Mouse (Mus musculus) cerebral cortex, adult 2 months (tissue): ENCODE data around the gene Borcs8.

Experiments used
- WGBS: fragments of 180-500 bp; shearing (Covaris S2); methylation state at CpG from one replicate; pipeline ENCODE4 v1.1.7; 2018; 5-methylcytosine and 5-hydroxymethylcytosine counted together

Borcs8 gene

DNA sequence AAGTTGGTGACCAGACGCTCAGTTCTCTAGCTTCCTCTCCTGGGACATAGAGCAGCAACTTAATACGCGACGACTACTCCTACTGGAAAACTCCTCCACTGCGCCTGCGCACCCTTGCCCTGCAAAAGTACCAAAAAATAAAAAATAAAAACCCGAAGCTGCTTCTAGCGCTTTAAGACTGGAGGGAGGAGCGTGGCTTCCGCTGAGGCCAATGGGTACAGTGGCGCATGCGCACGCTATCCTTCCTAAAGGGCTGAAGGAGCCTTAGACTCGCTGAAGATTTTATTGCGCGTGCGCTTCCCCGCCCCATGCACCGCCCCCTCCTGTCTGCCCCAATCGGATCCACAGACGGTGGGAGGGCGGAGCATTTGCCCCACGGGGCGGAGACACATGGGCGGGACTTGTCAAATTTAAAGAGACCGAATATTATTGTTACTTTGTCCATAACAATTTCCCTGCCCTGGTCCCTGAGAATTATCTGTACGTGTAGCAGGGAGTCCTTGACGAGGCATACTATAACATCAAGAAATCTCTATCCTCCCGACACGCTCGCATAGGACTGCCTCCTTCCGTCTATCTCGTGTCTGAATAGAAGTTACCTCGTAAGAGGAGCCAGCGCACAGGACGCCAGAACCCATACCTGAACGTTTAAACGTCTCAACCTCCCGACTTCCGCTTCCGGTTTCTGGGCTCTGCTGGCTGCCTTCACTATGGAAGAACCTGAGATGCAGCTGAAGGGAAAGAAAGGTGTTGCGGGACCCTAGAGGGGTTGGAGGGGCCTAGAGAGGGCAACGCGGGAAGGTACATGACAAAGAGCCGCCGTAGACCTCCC lies at the start of gene Borcs8, which contains the start of the genes Rfxank and Mef2b:
TSS of gene Borcs8 (plus strand) at position 474 of the 832 bp plus-strand sequence.
TSS of gene Rfxank (minus strand) at position 129 of the 832 bp plus-strand sequence.
TSS of gene Mef2b (plus strand) at position 686 of the 832 bp plus-strand sequence.
- under 1% methylated on average over 46 of the region's 46 CpGs for WGBS

DNA sequence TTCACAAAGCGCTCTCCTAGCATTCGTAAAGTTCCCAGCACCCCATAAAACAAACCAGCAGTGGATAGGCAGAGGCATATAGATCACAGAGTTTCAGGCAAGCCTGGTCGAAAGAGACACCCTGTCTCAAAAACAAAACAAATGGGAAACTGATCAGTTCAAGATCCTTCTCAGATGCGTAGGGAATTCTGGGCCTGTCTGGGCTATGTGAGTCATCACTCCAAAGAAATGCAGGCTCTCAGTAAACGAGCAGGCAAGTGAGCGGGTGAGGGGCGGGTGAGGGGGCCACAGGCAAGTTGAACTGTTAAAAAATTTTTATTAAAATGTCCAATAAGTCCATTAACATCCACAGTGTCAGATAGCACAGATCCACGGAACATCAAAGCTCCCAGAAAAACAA lies 46.5 kb upstream of the Borcs8 start:
- WGBS = 53% methylated on average over 8 of the region's 8 CpGs

DNA sequence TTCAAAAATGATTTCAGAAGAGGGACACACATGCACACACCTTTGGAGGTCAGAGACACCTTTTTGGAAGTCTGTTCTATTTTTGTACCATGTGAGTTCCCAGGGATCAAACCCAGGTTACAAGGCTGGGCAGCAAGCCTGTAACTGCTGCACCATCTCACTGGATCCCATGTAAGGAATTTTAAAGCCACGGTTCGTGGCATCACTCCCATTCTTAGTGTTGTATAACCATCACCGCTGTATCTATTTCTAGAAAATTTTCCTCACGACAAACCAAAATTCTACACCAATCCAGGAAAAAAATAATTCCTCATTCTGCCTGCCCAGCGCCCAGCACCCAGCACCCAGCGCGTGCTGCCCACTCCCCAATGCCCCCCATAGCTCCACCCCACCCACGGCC lies 40.0 kb upstream of the Borcs8 start:
- WGBS = 33% methylated on average over 8 of the region's 8 CpGs

DNA sequence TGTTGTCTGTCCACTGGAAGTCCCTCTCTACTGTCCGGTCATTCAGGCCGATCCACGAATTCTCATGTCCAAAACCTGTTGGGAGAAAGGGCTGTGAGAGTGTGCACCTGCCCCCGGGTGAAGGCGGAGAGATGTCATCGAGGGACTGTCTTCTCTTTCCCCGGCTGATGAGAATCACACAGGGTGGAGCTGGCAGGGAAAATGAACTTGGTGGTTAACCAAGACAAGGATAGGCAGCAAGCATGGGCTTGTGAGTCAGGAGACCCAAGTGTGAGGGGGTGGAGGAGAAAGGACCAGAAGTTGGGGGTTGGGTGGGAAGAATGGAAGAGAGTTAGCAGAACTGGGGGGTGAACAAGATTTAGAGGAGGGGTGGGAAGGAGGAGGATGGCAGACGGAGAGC lies 39.1 kb upstream of the Borcs8 start:
- WGBS = 60% methylated on average over 8 of the region's 8 CpGs

- WGBS = 12% methylated on average over 6 of the region's 6 CpGs
Measured at GRCm38 (mm10) chr8:70104506-70104905, 34.8 kb upstream of the Borcs8 start.

- WGBS = 25% methylated on average over 7 of the region's 7 CpGs
Measured at GRCm38 (mm10) chr8:70104922-70105321, 34.4 kb upstream of the Borcs8 start.

DNA sequence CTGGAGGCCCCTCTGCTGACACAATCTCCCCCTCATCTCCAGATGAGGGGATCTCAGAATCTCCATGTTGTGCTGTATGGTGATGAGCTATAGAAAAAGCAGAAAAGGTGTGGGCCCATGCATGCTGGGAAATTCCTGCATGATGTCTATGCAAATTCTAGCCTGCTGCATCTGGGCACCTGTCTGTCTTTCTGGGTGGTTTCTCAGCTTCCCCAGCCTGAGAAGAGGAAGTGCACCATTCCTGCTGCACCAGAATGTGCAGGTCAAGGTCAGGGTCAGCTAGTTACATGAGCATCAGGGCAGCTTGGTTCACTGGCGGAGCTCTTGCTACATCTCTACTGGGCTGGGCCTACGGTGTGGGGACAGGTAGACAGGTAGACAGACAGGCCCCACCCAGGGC lies 28.8 kb upstream of the Borcs8 start:
- 95% methylated on average over 2 of the region's 2 CpGs for whole genome bisulfite sequencing

GRCm38 (mm10) chr8:70111192-70111795 lies 28.0 kb upstream of the Borcs8 start:
- whole genome bisulfite sequencing = 69% methylated on average over 23 of the region's 23 CpGs

- WGBS = 27% methylated on average over 43 of the region's 43 CpGs
Measured at GRCm38 (mm10) chr8:70112401-70113016, 26.8 kb upstream of the Borcs8 start.

GRCm38 (mm10) chr8:70114488-70114887 lies 24.8 kb upstream of the Borcs8 start:
- WGBS = 29% methylated on average over 6 of the region's 6 CpGs

GRCm38 (mm10) chr8:70114892-70115291 lies 24.4 kb upstream of the Borcs8 start:
- 58% methylated on average over 13 of the region's 13 CpGs for WGBS

DNA sequence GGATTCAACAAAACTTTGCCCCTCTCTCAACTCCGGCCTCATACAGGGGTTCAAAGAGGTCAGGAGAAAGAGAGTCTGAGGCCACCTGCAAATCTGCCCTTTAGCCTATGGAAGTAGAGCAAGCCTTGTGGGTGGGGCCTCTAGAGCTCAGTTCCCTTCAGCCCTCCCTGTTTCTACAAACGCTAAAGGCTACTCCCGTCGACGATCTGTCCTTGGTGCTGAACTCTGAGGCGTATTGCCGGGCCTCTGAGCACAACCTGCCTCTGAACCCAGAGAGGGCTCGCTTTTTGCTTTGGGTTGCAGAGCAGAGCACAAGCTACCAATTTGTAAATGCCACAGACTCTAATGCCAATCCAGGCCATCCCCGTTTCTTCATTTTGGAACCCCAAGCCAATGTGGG lies 21.7 kb upstream of the Borcs8 start:
- 19% methylated on average over 9 of the region's 9 CpGs for WGBS

DNA sequence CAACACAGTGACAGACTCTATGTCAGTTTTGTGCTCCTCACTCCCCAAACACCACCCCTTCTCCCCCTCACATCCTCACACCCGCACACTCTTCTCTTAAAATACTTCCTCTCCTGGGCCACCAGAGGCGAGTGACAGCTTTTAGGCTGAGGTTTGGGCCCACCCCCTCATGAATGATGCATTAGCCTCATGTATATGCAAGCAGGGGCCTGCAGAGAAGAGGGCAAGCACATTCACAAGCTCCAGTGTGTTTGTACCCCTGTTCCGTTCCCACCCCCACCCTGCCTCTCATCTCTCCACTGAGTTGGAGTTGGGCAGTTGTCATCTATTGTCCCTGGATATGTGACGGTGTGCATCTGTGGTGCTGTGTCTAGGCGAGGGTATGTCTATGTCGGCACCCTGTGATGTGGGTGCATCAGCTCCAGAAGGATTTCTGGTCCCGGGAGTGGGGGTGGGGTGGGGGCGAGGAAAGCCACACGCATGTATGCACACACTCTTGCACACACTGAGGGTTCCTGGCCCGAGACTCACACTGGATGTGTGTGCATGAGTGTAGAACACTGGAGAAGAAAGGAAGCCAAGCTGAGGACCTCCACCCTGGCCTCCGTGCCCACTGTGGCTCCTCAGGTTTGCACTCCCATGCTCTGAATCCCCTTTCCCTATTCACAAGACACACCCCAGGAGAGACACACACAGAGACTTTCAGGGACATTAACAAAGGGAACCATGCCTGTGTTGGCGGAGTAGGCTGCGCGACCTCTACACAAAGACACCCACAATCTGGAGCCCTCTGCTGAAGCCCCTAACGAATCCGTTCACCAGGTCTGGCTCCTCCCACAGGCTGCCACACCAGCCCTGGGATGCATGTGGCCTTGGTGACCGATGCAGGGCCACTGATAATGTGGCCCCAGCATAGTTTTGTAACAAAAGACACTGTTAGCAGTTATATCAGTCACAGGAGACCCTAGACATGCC lies 20.3 kb upstream of the Borcs8 start:
- WGBS = 4% methylated on average over 17 of the region's 17 CpGs

- under 1% methylated on average over 19 of the region's 19 CpGs for WGBS
Measured at GRCm38 (mm10) chr8:70120667-70121066, 18.6 kb upstream of the Borcs8 start, which contains the start of gene Ncan. Gene Ncan, minus strand, starts transcription at chr8:70120873.

- WGBS = 67% methylated on average over 2 of the region's 2 CpGs
Measured at GRCm38 (mm10) chr8:70122863-70123262, 16.4 kb upstream of the Borcs8 start.

- WGBS = 51% methylated on average over 8 of the region's 8 CpGs
Measured at GRCm38 (mm10) chr8:70124992-70125391, 14.3 kb upstream of the Borcs8 start.

DNA sequence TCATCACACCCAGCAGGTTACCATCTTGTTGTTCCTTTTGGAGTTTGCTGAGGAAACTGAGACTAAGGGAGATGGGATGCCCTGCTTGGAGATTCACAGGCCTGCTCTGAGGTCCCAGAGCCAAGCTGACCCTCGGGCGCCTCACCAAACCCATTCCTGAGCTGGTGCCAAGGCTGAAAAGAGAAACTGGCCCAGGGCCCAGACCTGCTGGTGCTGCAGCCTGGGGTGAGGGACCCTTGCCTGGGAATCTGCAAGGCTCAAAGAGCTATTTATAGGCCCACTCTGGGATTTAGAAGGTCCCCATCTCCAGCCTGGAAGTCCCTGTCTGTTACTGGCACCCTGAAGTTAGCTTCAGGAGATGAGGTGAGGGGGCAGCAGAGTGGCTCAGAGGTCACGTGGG lies 10.9 kb upstream of the Borcs8 start:
- WGBS = 50% methylated on average over 3 of the region's 3 CpGs

GRCm38 (mm10) chr8:70129309-70129952 lies 9.9 kb upstream of the Borcs8 start:
- WGBS = 39% methylated on average over 9 of the region's 9 CpGs

GRCm38 (mm10) chr8:70130066-70130465 lies 9.2 kb upstream of the Borcs8 start:
- 70% methylated on average over 3 of the region's 3 CpGs for whole genome bisulfite sequencing

DNA sequence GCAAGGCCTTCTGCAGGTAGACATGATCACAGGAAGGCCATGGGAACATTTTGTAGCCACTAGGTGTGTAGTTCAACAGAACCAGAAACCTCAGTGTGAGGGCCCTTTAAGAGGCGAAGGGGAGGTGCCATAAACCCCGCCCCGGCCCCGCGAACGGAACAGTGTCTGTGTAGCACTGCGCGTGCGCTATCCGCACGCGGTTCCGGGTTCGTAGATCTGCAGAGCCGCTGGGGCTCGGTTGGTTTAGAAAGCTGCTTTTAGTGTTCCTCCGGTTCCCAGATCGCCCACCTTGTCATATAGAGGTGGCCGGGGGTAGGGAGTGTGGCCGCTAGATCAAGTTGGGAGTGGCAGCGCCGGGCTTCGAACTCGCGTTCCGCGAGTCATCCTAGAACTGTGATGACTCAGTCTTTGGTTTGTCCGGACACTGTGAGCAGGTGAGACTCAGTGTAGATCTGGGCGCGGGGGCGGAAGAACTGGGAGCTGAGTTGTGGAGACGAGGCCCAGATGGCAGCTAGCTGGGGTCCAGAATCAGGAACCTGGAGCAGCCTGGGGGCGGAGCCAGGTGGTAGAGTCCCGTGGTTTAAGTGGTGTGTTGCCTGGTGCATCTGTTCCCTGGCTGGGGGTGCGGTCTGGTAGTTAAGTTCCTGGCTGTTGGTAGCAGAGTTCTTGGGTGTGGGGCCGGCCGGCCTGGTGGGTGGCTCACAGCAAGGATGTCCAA lies 8.0 kb upstream of the Borcs8 start, which contains the start of gene Nr2c2ap:
TSS of gene Nr2c2ap (plus strand) at position 168 of the 718 bp plus-strand sequence.
- under 1% methylated on average over 37 of the region's 37 CpGs for WGBS
